Mouse (Mus musculus) liver, embryonic 14.5 days (tissue): ENCODE results near the gene Lyst.

Experiments used
- CTCF ChIP-seq: IDR thresholded peaks from 2 replicates; pipeline ENCODE4 v1.5.1; 2016; ENCODE audit warnings: antibody characterized with exemption, low read depth, control low read depth
- EP300 ChIP-seq: IDR thresholded peaks from 2 replicates; pipeline ENCODE4 v1.6.1; 2016; ENCODE audit warnings: antibody characterized with exemption, low read depth

- TF ChIP-seq CTCF (no peak), EP300 (no peak)
Observed at GRCm38 (mm10) chr13:13826533-13826932, 236.3 kb downstream of the Lyst start.
